Mouse (Mus musculus) midbrain, embryonic 11.5 days (tissue): Measurements from ENCODE around the gene Dcaf8. TPM values are rescaled to one million over a fixed set of nuclear protein-coding genes. Genes with fewer than 3 reads are reported as not detected.

ENCODE experiments used
- ATAC-seq: fragments of 200-750 bp; cut with Nextera tagmentation; 2 replicates; pipeline ENCODE4 v1.8.0; 2017; ENCODE audit warnings: moderate TSS enrichment, moderate library complexity; ENCODE audit not compliant: low FRiP score
- DNase-seq: peaks from one replicate; pipeline ENCODE4 v3.0.0; 2015; ENCODE audit warnings: low spot score; ENCODE audit errors: missing footprints
- H3K27ac ChIP-seq: fragments of 300-500 bp; sonication (generic); 2 replicates; pipeline ENCODE4 v1.5.1; 2014; ENCODE audit warnings: low read depth, low read length
- H3K27me3 ChIP-seq: fragments of 300-500 bp; sonication (generic); 2 replicates; pipeline ENCODE4 v1.6.1; 2014; ENCODE audit warnings: mild to moderate bottlenecking, low read length, moderate library complexity, mixed read lengths; ENCODE audit not compliant: control insufficient read depth, insufficient read depth
- H3K36me3 ChIP-seq: fragments of 300-500 bp; sonication (generic); 2 replicates; pipeline ENCODE4 v1.6.1; 2014; ENCODE audit warnings: mild to moderate bottlenecking, low read length, moderate library complexity, mixed read lengths; ENCODE audit not compliant: control insufficient read depth, insufficient read depth
- H3K4me1 ChIP-seq: fragments of 300-500 bp; sonication (generic); 2 replicates; pipeline ENCODE4 v1.6.1; 2014; ENCODE audit warnings: low read length; ENCODE audit not compliant: control insufficient read depth, insufficient read depth
- H3K4me2 ChIP-seq: fragments of 300-500 bp; sonication (generic); 2 replicates; pipeline ENCODE4 v1.6.1; 2014; ENCODE audit warnings: mild to moderate bottlenecking, moderate library complexity
- H3K4me3 ChIP-seq: fragments of 300-500 bp; sonication (generic); 2 replicates; pipeline ENCODE4 v1.5.1; 2014; ENCODE audit warnings: low read depth, low read length
- H3K9ac ChIP-seq: fragments of 300-500 bp; sonication (generic); 2 replicates; pipeline ENCODE4 v1.6.1; 2014; ENCODE audit warnings: low read length
- H3K9me3 ChIP-seq: fragments of 300-500 bp; sonication (generic); 2 replicates; pipeline ENCODE4 v1.6.1; 2016; ENCODE audit warnings: low read length; ENCODE audit not compliant: control insufficient read depth
- WGBS: fragments of 180-500 bp; shearing (Covaris S2); extraction: QIAGEN DNeasy Blood & Tissue Kit; methylation state at CpG from one replicate; pipeline ENCODE4 v1.1.7; 2014; 5-methylcytosine and 5-hydroxymethylcytosine counted together
- polyA plus RNA-seq: library from polyadenylated mRNA; unstranded; fragments of >200 nt; fragmentation: Nextera tagmentation; extraction: Ambion mirVana; gene quantifications from 2 replicates; pipeline ENCODE4 v1.2.1, GENCODE M21; 2014

Gene Dcaf8
- 93.9 and 100.0 TPM in 2 replicates for polyA plus RNA-seq

- peak within 1 kb of the TSS; percentile 84 for H3K27ac ChIP-seq
- peak; percentile 99 for DNase-seq
- H3K36me3 ChIP-seq, result peaks cover 2% of the 10 kb centered on the region; the same call in 1 of the 2 replicates
- peak within 1 kb of the TSS; percentile 80 for H3K4me3 ChIP-seq
- H3K4me2 ChIP-seq, result peak within 1 kb of the TSS; percentile 52
- H3K4me1 ChIP-seq, result peaks cover 6% of the 10 kb centered on the region
- H3K9ac ChIP-seq, result peak within 1 kb of the TSS; percentile 97
- H3K9me3 ChIP-seq, result no peaks in the 10 kb centered on the region
- under 1% methylated on average over 42 of the region's 42 CpGs for WGBS
- H3K27me3 ChIP-seq, result no peaks in the 10 kb centered on the region
- peak; percentile 99 for ATAC-seq
Measured at GRCm38 (mm10) chr1:172147835-172148278, at the start of gene Dcaf8. Gene Dcaf8 (plus strand): TSS chr1:172148084.

GRCm38 (mm10) chr1:172099325-172100033, 48.4 kb upstream of the Dcaf8 start:
- 90% methylated on average over 6 of the region's 6 CpGs for WGBS
- Histone ChIP-seq H3K9me3 (no peaks in the 10 kb centered on the region), H3K4me1 (0 out of 2 replicates have a peak, but pooled peaks cover 2% of the 10 kb centered on the region), H3K27ac (no peak overlapping the region), H3K4me2 (no peak overlapping the region), H3K36me3 (peaks cover 25% of the 10 kb centered on the region), H3K27me3 (no peaks in the 10 kb centered on the region), H3K9ac (no peak overlapping the region), H3K4me3 (no peak overlapping the region)
- DNase-seq, result no peak
- ATAC-seq, result no peak

GRCm38 (mm10) chr1:172103619-172104018, 44.3 kb upstream of the Dcaf8 start:
- ATAC-seq, result no peak
- Histone ChIP-seq H3K4me1 (no peaks in the 10 kb centered on the region), H3K27me3 (no peaks in the 10 kb centered on the region), H3K9ac (no peak overlapping the region), H3K27ac (no peak overlapping the region), H3K9me3 (no peaks in the 10 kb centered on the region), H3K4me2 (no peak overlapping the region), H3K36me3 (peaks cover 23% of the 10 kb centered on the region), H3K4me3 (no peak overlapping the region)
- WGBS, result 82% methylated on average over 4 of the region's 4 CpGs
- no peak for DNase-seq

- ATAC-seq, result no peak
- Histone ChIP-seq H3K4me1 (no peaks in the 10 kb centered on the region), H3K36me3 (peaks cover 19% of the 10 kb centered on the region), H3K4me2 (no peak overlapping the region), H3K9me3 (no peaks in the 10 kb centered on the region), H3K9ac (no peak overlapping the region), H3K27me3 (no peaks in the 10 kb centered on the region), H3K27ac (no peak overlapping the region), H3K4me3 (no peak overlapping the region)
- WGBS, result 89% methylated on average over 11 of the region's 11 CpGs
- no peak for DNase-seq
Measured at GRCm38 (mm10) chr1:172105101-172105500, 42.8 kb upstream of the Dcaf8 start.

GRCm38 (mm10) chr1:172107777-172108477, 40.0 kb upstream of the Dcaf8 start:
- H3K4me1 ChIP-seq, result no peaks in the 10 kb centered on the region
- H3K4me3 ChIP-seq, result no peak overlapping the region
- ATAC-seq (peak; percentile 40; the same call in 1 of the 2 replicates), DNase-seq (no peak)
- 79% methylated on average over 10 of the region's 10 CpGs for WGBS
- H3K9me3 ChIP-seq, result no peaks in the 10 kb centered on the region
- no peaks in the 10 kb centered on the region for H3K27me3 ChIP-seq
- H3K27ac ChIP-seq, result no peak overlapping the region
- H3K4me2 ChIP-seq, result no peak overlapping the region
- H3K9ac ChIP-seq, result no peak overlapping the region
- H3K36me3 ChIP-seq, result peaks cover 26% of the 10 kb centered on the region

- Histone ChIP-seq H3K27ac (no peak overlapping the region), H3K36me3 (peaks cover 58% of the 10 kb centered on the region), H3K4me3 (no peak overlapping the region), H3K4me2 (no peak overlapping the region), H3K4me1 (no peaks in the 10 kb centered on the region), H3K27me3 (no peaks in the 10 kb centered on the region), H3K9ac (no peak overlapping the region), H3K9me3 (no peaks in the 10 kb centered on the region)
- WGBS, result 93% methylated on average over 5 of the region's 5 CpGs
- no peak for DNase-seq
- no peak for ATAC-seq
Measured at GRCm38 (mm10) chr1:172116948-172117347, 30.9 kb upstream of the Dcaf8 start.

- Histone ChIP-seq H3K9me3 (no peaks in the 10 kb centered on the region), H3K4me3 (no peak overlapping the region), H3K27ac (no peak overlapping the region), H3K27me3 (no peaks in the 10 kb centered on the region), H3K4me2 (no peak overlapping the region), H3K9ac (no peak overlapping the region), H3K4me1 (no peaks in the 10 kb centered on the region), H3K36me3 (peaks cover 45% of the 10 kb centered on the region)
- WGBS, result 82% methylated on average over 6 of the region's 6 CpGs
- no peak for ATAC-seq
- no peak for DNase-seq
Measured at GRCm38 (mm10) chr1:172119100-172119499, 28.8 kb upstream of the Dcaf8 start.

GRCm38 (mm10) chr1:172119720-172120119, 28.2 kb upstream of the Dcaf8 start:
- ATAC-seq, result 0 out of 2 replicates have a peak, but pooled peaks have one; percentile 55

GRCm38 (mm10) chr1:172122671-172123070, 25.2 kb upstream of the Dcaf8 start:
- H3K9me3 ChIP-seq, result no peaks in the 10 kb centered on the region
- DNase-seq (no peak), ATAC-seq (no peak)
- no peaks in the 10 kb centered on the region for H3K27me3 ChIP-seq
- H3K27ac ChIP-seq, result no peak overlapping the region
- peaks cover 20% of the 10 kb centered on the region for H3K36me3 ChIP-seq
- peaks cover 8% of the 10 kb centered on the region for H3K4me1 ChIP-seq
- H3K4me3 ChIP-seq, result no peak overlapping the region
- no peak overlapping the region for H3K9ac ChIP-seq
- no peak overlapping the region for H3K4me2 ChIP-seq
- WGBS, result 84% methylated on average over 2 of the region's 2 CpGs

More at GRCm38 (mm10) chr1:172119720-172120119, 28.2 kb upstream of the Dcaf8 start:
- Histone ChIP-seq H3K4me2 (no peak overlapping the region), H3K4me1 (no peaks in the 10 kb centered on the region), H3K9me3 (no peaks in the 10 kb centered on the region), H3K27me3 (no peaks in the 10 kb centered on the region), H3K27ac (no peak overlapping the region), H3K36me3 (peaks cover 40% of the 10 kb centered on the region), H3K4me3 (no peak overlapping the region), H3K9ac (no peak overlapping the region)
- DNase-seq, result peak; percentile 92
- WGBS, result 60% methylated on average over 3 of the region's 3 CpGs
